Mouse (Mus musculus): ENCODE measurements at regions not wholly inside any gene's neighbourhood (a gene's known extent, or its start where the extent isn't known, plus 50 kb on each side); places are given as distances from the start of the nearest gene placed in this dataset.

- no peak for TF ChIP-seq POLR2A (IDR thresholded peaks at IDR 0.05; ENCODE audit: borderline replicate concordance, extremely low read depth, insufficient read depth, insufficient read length, poor library complexity, severe bottlenecking)
- no peak for TF ChIP-seq CTCF (IDR thresholded peaks at IDR 0.05; ENCODE audit: borderline replicate concordance, extremely low read depth, insufficient read depth, insufficient read length)
These were observed 252.9 kb downstream of the Cog6 start for GRCm38 (mm10) chr3:52764166-52764565.
